ENCODE assay signal across 8 mouse cellular contexts in genomic region chr5:121843138-121843905, GRCm38 (mm10). TPM values are rescaled to one million over a fixed set of nuclear protein-coding genes. Genes with fewer than 3 reads are reported as not detected.
A peak's percentile ranks its signal among the peaks of the same experiment; 100 is the strongest.
DNase-seq lines count a peak whose midpoint lies in the region; ATAC-seq and TF ChIP-seq lines count a peak whose summit lies in the region.

No protein-coding gene starts in this region.

- H3K9me3 ChIP-seq in kidney, embryonic 16.5 days (ENCODE audit: low read length): no peaks in the 10 kb centered on the region
- H3K9me3 ChIP-seq in hindbrain, embryonic 11.5 days (ENCODE audit: control insufficient read depth, low read length): no peaks in the 10 kb centered on the region

- peaks cover 32% of the 10 kb centered on the region for H3K4me1 ChIP-seq in kidney, embryonic 16.5 days (ENCODE audit: insufficient read depth, low read length)
- H3K4me1 ChIP-seq in bone marrow macrophage, adult 2 months (ENCODE audit: control insufficient read depth, insufficient read depth, low read length): peaks cover 38% of the 10 kb centered on the region
- peaks cover 5% of the 10 kb centered on the region for H3K4me1 ChIP-seq in hindbrain, embryonic 11.5 days (replicated peaks; ENCODE audit: control insufficient read depth, insufficient read depth, low read length)

- peak overlapping the region; percentile 88 for H3K4me2 ChIP-seq in kidney, embryonic 16.5 days (replicated peaks; ENCODE audit: low read depth, low read length)
- H3K4me2 ChIP-seq in hindbrain, embryonic 11.5 days (replicated peaks; ENCODE audit: low read depth, low read length): peak overlapping the region; percentile 73

- no peak overlapping the region for H3K27ac ChIP-seq in kidney, embryonic 16.5 days (ENCODE audit: low read length)
- peak overlapping the region; percentile 72 for H3K27ac ChIP-seq in bone marrow macrophage, adult 2 months (ENCODE audit: insufficient read depth, low read depth, low read length)
- H3K27ac ChIP-seq in hindbrain, embryonic 11.5 days (ENCODE audit: low read depth, low read length): no peak overlapping the region

- peak overlapping the region; percentile 65; the same call in 1 of the 2 replicates for H3K9ac ChIP-seq in kidney, embryonic 16.5 days (replicated peaks; ENCODE audit: low read length)
- no peak overlapping the region; the same call in 1 of the 2 replicates for H3K9ac ChIP-seq in hindbrain, embryonic 11.5 days (ENCODE audit: low read depth, low read length)

- no peak for TF ChIP-seq POLR2A in bone marrow macrophage, adult 2 months (IDR thresholded peaks at IDR 0.05; ENCODE audit: borderline replicate concordance, low read depth, low read length)

- peaks cover 10% of the 10 kb centered on the region; the same call in 1 of the 2 replicates for H3K27me3 ChIP-seq in kidney, embryonic 16.5 days (ENCODE audit: insufficient read depth, low read length)
- H3K27me3 ChIP-seq in hindbrain, embryonic 11.5 days (ENCODE audit: control insufficient read depth, insufficient read depth, low read length): peaks cover 39% of the 10 kb centered on the region

- H3K36me3 ChIP-seq in kidney, embryonic 16.5 days (ENCODE audit: insufficient read depth, low read length): no peaks in the 10 kb centered on the region
- H3K36me3 ChIP-seq in hindbrain, embryonic 11.5 days (ENCODE audit: control insufficient read depth, insufficient read depth, low read length): no peaks in the 10 kb centered on the region

- no peak for TF ChIP-seq CTCF in bone marrow macrophage, adult 2 months (IDR thresholded peaks at IDR 0.05; ENCODE audit: low read depth, low read length)

- peak overlapping the region; percentile 56 for H3K4me3 ChIP-seq in kidney, embryonic 16.5 days (ENCODE audit: low read length)
- H3K4me3 ChIP-seq in bone marrow macrophage, adult 2 months (ENCODE audit: insufficient read depth, low read length): peak overlapping the region; percentile 45
- peak overlapping the region; percentile 36; the same call in 1 of the 2 replicates for H3K4me3 ChIP-seq in hindbrain, embryonic 11.5 days (ENCODE audit: low read depth, low read length)

- no peak for DNase-seq in kidney, adult 9 months
- no peak for DNase-seq in hindbrain, embryonic 11.5 days (ENCODE audit: low spot score)
- no peak for DNase-seq in layer of hippocampus, postnatal 36 days
- no peak for DNase-seq in kidney, postnatal 36 days

- 10% methylated on average over 17 of the region's 17 CpGs for WGBS in kidney, embryonic 16.5 days
- WGBS in hindbrain, embryonic 11.5 days: 10% methylated on average over 17 of the region's 17 CpGs

- no peak for ATAC-seq in kidney, embryonic 16.5 days (ENCODE audit: low FRiP score, low TSS enrichment)
- peak; percentile 41; the same call in 1 of the 2 replicates for ATAC-seq in hindbrain, embryonic 11.5 days (ENCODE audit: low FRiP score)
- peak; percentile 22 for ATAC-seq in megakaryocyte progenitor cell, adult 5-6 weeks (replicated peaks; ENCODE audit: poor library complexity)
- no peak for ATAC-seq in cerebellum, adult (ENCODE audit: insufficient number of reproducible peaks, low FRiP score, low TSS enrichment)

RNA-seq across cellular contexts. Expression of gene Pheta1, which starts 5.5 kb away (rescaled TPM):
- polyA plus RNA-seq in kidney, embryonic 16.5 days (2015; fragmentation: Nextera tagmentation; extraction: Ambion mirVana): 28.9 and 33.2 TPM in 2 replicates
- 6.5 and 6.6 TPM in 2 replicates for polyA plus RNA-seq in bone marrow macrophage, adult 2 months (2012; ENCODE audit: insufficient read depth, insufficient read length, missing spikeins)
- 27.0 and 29.3 TPM in 2 replicates for polyA plus RNA-seq in hindbrain, embryonic 11.5 days (2014; fragmentation: Nextera tagmentation; extraction: Ambion mirVana)
- total RNA-seq in megakaryocyte progenitor cell, adult 5-6 weeks (2015): 0.35 and 1.7 TPM in 2 replicates
- 1.6 and 2.4 TPM in 2 replicates for total RNA-seq in megakaryocyte progenitor cell, adult 5-6 weeks (2017)
- total RNA-seq in layer of hippocampus, postnatal 36 days (2021): 10 to 100 TPM in 1 of 2 experiments, 1 to 10 TPM in 1; 8.8 to 11.1 TPM

RNA-seq across cellular contexts. Expression of gene Sh2b3, which starts 5.9 kb away (rescaled TPM):
- polyA plus RNA-seq in kidney, embryonic 16.5 days (2015; fragmentation: Nextera tagmentation; extraction: Ambion mirVana): 17.4 and 17.8 TPM in 2 replicates
- polyA plus RNA-seq in bone marrow macrophage, adult 2 months (2012; ENCODE audit: insufficient read depth, insufficient read length, missing spikeins): 69.5 and 77.5 TPM in 2 replicates
- 8.4 and 9.6 TPM in 2 replicates for polyA plus RNA-seq in hindbrain, embryonic 11.5 days (2014; fragmentation: Nextera tagmentation; extraction: Ambion mirVana)
- 28.2 and 31.7 TPM in 2 replicates for total RNA-seq in megakaryocyte progenitor cell, adult 5-6 weeks (2015)
- total RNA-seq in megakaryocyte progenitor cell, adult 5-6 weeks (2017): 13.5 and 13.6 TPM in 2 replicates
- 10 to 100 TPM; 21.6 to 22.1 TPM for total RNA-seq in layer of hippocampus, postnatal 36 days (2021)

Comparison
In these comparisons a context has a peak if more than half of its experiments do, and no peak if none do; other contexts are left out.
1. ATAC-seq: peak in hindbrain, embryonic 11.5 days (single experiment) and megakaryocyte progenitor cell, adult 5-6 weeks (single experiment); none in kidney, embryonic 16.5 days (single experiment) and cerebellum, adult (single experiment).
2. Peak in every context shown above with its lines, with median percentiles within 50 percentile points of each other: H3K4me3 ChIP-seq.